Mouse (Mus musculus) c-Kit-positive CD71-positive TER-119-positive erythroid progenitor cells, embryonic 14.5 days (primary cell): ENCODE results near the gene Cldn20.

Source experiments
- DNase-seq: peaks from one replicate; pipeline ENCODE4 v3.0.0-alpha.2; 2013; ENCODE audit warnings: low spot score

The Cldn20 gene

DNA sequence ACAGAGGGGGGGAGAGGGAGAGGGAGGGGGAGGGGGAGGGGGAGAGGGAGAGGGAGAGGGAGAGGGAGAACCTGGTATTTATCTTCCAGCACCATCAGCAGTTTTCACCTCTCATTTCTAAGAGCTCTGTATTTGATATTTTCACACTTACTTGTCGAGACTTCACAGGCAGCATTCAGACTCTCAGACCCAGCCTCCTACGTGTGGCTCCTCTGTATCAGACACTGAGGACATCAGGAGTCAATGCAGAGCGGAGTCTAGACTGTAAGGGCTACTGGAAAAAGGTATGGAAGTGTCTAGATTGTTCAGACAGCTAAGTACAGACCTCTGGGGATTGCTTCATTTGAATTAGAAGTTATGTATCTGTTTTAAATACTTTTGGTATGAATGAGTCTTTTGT lies 2.8 kb upstream of the Cldn20 start:
- peak; percentile 54 for DNase-seq

DNA sequence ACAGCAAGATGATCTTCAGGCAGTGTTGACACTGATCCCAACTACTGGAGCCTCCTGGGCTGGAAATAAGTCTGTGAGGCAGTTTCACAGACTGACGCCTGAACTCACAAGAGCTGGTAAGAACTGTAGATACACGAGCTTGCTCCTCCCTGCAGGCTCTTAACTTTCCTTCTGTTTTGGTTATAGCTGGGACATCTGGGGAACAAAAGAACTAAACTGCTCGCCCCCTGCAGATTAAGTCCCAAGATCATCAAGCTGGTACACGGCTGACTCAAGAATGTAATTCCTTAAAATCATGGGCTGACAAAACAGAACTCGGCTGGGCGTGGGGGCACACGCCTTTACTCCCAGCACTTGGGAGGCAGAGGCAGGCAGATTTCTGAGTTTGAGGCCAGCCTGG lies 1.8 kb upstream of the Cldn20 start:
- DNase-seq, result no peak

GRCm38 (mm10) chr17:3531641-3532040 lies 713 bp upstream of the Cldn20 start:
- DNase-seq, result no peak

- DNase-seq, result no peak
Measured at GRCm38 (mm10) chr17:3533425-3533824, 1.1 kb downstream of the Cldn20 start.

- DNase-seq, result no peak
Measured at GRCm38 (mm10) chr17:3540304-3540703, 8.0 kb downstream of the Cldn20 start.

DNA sequence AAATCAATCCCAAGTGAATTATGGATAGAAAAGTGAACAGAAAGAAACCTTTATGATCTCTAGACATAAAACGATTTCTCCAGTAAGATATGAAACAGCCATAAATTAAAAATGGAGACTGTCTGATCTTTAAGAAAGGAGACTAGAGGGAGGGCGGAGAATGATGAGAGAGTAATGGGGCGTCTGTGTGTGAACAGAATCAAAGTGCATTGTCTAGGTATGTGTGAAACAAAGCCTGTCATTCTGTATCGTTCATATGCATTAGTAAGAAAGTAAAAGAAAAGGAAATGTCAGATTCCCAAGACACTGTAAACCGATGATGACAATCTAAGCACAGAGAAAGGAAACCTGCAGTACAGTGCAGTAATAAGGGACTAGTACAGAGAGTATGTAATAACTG lies 8.7 kb downstream of the Cldn20 start:
- DNase-seq, result no peak

- DNase-seq, result no peak
Measured at GRCm38 (mm10) chr17:3547725-3548124, 15.4 kb downstream of the Cldn20 start.

DNA sequence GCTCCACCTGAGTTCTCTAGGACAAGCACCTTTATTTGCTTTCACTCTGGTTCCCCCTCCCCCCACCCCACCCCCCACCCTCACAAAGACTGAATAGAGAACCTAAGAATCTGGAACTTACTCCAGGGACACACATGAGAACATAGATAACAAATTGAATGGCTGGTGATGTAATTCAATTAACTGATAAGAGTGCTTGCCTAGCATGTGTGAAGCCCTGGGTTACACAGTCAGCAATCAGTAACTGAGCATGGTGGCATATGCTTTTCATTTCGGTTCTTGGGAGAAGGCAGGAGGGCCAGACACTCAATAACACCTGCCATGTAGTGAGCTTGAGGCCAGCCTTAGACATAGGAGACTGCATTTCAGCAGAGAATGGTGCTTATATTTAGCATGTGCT lies 23.9 kb downstream of the Cldn20 start:
- DNase-seq, result peak; percentile 48

- peak; percentile 99 for DNase-seq
Measured at GRCm38 (mm10) chr17:3557331-3558311, 25.3 kb downstream of the Cldn20 start, which contains the start of gene Tfb1m. Tfb1m (minus strand) TSS chr17:3557781.

GRCm38 (mm10) chr17:3558356-3558870 lies 26.1 kb downstream of the Cldn20 start:
- no peak for DNase-seq

GRCm38 (mm10) chr17:3560534-3560933 lies 28.2 kb downstream of the Cldn20 start:
- no peak for DNase-seq

- DNase-seq, result no peak
Measured at GRCm38 (mm10) chr17:3562405-3562804, 30.1 kb downstream of the Cldn20 start.

- DNase-seq, result peak; percentile 24
Measured at GRCm38 (mm10) chr17:3570876-3571275, 38.5 kb downstream of the Cldn20 start.
